Mouse (Mus musculus): ENCODE measurements at regions not wholly inside any gene's neighbourhood (a gene's known extent, or its start where the extent isn't known, plus 50 kb on each side); places are given as distances from the start of the nearest gene placed in this dataset.

GRCm38 (mm10) chr9:30021981-30022380 lies 59.0 kb upstream of the Ntm start:
- no peak for DNase-seq (ENCODE audit: extremely low read depth, insufficient read length, low spot score)

DNA sequence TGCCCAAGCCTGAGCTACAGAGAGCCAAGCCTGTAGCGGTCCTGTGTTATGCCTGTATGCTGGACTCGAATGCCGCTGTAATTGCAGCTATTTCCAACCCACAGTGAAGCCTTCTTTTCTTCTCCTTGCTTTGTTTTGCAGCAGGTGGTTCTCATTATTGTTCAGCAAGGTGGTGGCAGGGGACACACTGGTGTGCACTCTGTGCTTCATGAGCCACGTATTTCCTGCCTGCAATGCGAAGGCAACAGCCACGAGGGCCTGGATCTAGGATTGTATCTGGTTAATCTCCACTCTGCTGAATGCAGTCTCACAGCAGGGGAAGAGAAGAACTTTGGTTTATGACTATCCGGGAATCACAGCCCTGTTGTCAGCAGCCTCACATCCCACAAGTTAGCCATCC lies 62.3 kb upstream of the Ntm start:
- DNase-seq (ENCODE audit: extremely low read depth, insufficient read length, low spot score), result no peak

DNA sequence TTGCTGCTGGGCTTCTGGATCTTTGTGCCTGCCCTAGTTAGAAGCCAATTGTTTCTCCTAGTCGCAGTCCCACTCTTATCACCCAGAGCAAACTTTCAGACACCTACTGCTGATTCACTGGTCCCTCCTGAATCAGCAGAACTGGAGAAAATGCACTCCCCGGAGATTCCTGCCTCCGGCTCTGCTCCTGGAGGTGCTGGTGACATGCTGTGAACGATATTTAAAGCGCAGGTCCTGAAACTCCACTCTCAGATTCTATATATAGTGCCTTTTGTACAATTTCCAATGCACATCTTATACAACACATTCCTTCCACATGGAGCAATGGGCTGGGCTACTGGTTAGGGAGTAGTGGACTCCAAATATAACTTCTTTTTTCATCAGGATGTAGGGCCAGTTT lies 64.0 kb upstream of the Ntm start:
- no peak for DNase-seq (ENCODE audit: extremely low read depth, insufficient read length, low spot score)

DNA sequence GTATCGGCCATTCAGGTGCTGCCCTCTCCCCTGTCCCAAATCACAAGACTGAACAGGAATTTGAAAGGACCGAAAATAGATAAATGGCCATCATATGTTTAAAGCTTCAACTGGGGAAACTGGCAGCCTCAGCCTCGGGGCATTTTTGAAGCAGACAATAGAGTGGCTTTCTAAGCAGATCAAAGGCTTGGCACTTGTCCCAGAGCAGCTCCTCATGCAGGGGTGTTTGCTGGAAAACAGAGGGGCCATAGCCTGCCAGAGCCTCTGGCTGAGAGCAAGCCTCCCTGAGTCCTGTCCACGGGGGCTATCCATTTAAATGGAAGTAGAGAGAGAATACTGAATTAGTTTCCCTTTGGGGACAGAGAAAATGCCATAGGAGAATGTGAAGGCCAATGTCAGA lies 77.5 kb upstream of the Ntm start:
- DNase-seq (ENCODE audit: extremely low read depth, insufficient read length, low spot score), result no peak

DNA sequence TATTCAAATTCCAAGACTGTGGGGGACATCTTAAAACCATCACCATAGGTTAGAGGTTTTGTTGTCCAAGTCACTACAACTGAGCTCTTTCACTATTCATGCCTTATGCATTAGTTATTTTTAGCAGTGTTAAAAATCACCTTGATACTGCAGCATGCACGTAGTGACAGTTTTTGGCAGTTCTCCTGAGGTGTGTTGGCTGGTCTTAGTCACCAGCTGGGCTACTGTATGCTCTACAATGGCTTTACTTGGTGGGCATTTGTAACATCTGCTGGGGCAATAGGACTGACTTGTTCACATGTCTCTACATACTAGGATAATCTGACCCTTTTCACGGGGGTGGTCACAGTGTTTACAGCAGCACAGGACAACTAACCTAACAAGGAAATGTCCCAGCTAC lies 101.6 kb upstream of the Ntm start:
- no peak for DNase-seq (ENCODE audit: extremely low read depth, insufficient read length, low spot score)

DNA sequence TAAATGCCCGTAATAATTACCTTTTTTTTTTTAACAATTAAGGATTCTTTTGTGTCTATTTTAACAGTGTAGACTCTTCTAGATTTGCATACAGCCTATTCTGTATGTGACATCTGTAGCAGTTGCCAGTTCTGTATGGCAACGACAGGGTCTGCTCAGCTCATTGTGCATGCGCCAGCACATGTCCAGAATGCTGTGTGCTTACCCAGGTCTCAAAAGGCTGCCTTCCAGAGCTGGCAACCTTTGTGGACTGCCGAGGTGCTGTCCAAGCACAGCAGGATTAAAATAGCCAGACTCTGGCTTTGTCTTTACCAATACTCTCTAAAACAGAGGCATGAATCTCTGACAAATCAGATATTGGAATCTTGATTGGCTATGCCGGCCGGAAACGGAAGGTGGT lies 105.0 kb upstream of the Ntm start:
- no peak for DNase-seq (ENCODE audit: extremely low read depth, insufficient read length, low spot score)

DNA sequence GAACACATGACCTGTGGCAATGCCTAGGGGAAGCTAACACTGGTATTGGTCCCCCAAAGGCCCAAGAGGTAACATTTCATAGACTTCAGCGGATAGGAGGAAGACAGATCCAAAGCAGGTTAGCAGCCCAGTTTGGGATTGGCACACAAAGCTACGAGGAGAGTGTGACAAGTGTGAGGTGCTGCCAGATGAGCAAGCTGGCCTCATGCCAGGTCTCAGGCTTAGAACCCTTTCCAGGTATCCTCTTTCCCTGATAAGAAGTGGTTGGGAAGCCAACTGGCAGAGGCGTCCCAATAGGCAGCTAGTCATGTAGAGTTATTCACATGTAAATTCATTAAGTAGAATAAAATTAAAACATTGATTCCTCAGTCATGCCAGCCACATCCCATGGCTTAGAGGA lies 112.3 kb upstream of the Ntm start:
- no peak for DNase-seq (ENCODE audit: extremely low read depth, insufficient read length, low spot score)

- no peak for DNase-seq (ENCODE audit: extremely low read depth, insufficient read length, low spot score)
Observed at GRCm38 (mm10) chr9:30076006-30076405, 113.1 kb upstream of the Ntm start.

DNA sequence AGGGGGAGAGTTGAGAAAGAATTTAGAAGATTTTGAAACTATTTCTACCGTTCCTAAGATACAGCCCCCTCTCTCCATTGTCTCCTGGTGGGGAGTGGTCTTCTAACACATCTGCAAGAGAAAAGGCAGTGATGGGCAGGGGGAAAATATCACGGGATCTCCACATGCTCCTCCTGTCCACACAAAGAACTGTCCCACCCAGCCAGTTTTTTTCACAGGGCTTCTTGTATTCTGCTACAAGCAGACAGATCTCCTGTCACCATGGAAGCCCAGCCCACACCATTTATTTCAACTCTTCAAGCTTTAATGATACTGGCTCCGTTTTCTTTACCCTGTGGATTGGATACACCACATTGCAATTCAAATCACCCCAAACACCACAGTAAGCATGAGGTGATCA lies 113.5 kb upstream of the Ntm start:
- no peak for DNase-seq (ENCODE audit: extremely low read depth, insufficient read length, low spot score)

GRCm38 (mm10) chr9:30101942-30102341 lies 139.0 kb upstream of the Ntm start:
- no peak for DNase-seq (ENCODE audit: extremely low read depth, insufficient read length, low spot score)

DNA sequence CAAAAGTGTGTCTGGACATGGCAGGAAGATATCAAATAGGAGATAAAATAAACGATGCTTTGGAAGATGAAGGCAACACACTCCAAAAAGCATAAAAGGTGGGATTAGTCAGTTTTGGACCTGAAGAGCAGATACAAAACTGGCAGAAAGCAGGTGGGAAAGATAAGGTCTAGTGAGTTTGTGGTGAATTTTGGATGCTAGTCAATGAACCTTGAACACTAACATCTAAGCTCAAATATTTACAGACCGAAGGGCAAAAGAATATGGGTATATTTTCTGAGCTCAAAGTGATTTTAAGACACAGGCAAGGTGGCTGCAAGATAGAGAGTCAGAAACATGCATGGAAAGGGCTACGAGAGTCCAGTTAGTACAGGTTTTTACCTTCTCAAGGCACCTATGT lies 159.4 kb upstream of the Ntm start:
- no peak for DNase-seq (ENCODE audit: extremely low read depth, insufficient read length, low spot score)

- no peak for DNase-seq (ENCODE audit: extremely low read depth, insufficient read length, low spot score)
Observed at GRCm38 (mm10) chr9:30129151-30129550, 166.2 kb upstream of the Ntm start.

GRCm38 (mm10) chr9:30131626-30132025 lies 168.7 kb upstream of the Ntm start:
- no peak for DNase-seq (ENCODE audit: extremely low read depth, insufficient read length, low spot score)

- DNase-seq (ENCODE audit: extremely low read depth, insufficient read length, low spot score), result no peak
Observed at GRCm38 (mm10) chr9:30134303-30134702, 171.4 kb upstream of the Ntm start.

- DNase-seq (ENCODE audit: extremely low read depth, insufficient read length, low spot score), result peak; percentile 12
Observed at GRCm38 (mm10) chr9:30137611-30138287, 174.8 kb upstream of the Ntm start.

GRCm38 (mm10) chr9:30140188-30140587 lies 177.2 kb upstream of the Ntm start:
- DNase-seq (ENCODE audit: extremely low read depth, insufficient read length, low spot score), result no peak

GRCm38 (mm10) chr9:30141186-30141585 lies 178.2 kb upstream of the Ntm start:
- no peak for DNase-seq (ENCODE audit: extremely low read depth, insufficient read length, low spot score)

- DNase-seq (ENCODE audit: extremely low read depth, insufficient read length, low spot score), result no peak
Observed at GRCm38 (mm10) chr9:30142806-30143458, 180.0 kb upstream of the Ntm start.

DNA sequence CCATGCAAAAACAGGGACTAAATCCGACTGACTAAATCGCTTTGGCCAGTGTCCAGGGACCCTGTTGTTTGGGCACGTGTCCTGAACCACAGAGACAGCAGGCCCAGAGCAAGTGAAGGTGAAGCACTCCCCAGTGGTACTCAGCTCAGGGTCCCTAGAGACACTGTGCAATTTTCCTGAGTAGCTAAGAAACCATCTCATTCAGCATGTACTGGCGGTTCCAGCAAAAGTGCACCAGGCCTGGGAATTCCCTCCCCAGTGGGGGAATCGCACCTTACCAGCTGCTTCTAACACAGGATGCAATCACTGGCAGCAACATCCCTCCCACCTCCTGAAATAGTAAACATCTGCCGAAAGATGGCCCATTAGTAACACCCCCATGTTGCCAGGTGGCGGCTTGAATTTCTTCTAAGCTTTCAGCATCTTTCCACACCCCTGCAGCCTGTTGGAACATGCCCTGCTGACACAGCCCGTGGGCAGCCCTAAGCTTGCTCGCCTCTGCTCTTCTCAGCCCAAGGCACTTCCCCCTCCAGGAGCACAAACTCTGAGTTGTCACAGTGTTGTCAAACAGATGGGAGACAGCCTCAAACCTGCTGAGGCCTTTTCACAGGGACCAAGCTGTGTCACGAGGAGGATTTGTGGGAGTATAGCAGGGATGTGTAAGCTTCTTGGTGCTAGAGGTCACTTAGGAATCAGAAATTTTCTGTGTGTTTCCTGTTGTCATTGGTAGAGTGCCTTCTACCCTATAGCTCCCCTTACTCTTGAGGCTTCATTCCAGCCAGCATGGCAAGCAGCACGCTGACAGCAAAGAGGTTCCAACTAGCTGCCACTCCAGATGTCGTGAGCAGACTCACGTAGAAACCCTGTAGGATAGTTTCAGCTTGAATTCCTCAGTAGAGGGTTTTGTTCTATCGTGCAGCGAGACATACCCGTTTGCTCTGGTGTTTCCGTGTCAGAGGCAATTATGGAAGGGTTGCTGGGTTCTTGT lies 186.8 kb upstream of the Ntm start:
- no peak for DNase-seq (ENCODE audit: extremely low read depth, insufficient read length, low spot score)

DNA sequence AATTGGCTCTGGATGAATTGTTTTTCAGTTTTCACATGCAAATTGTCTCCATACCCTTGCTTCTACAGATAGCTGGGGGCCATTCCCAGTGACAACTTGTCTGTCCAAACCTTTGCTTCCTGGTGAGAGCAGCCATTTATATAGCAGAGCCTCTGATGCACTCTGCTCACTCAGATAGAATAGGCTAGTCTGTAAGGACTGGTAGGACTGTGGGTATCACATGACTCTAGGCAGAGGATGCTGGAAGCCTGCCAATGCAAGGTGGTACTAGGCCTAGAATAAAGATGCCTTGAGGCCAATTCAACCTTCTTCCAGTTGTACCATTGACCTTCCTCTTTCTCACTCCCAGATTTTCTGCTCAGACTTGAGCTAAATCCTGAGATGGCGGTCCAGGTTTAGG lies 188.2 kb upstream of the Ntm start:
- DNase-seq (ENCODE audit: extremely low read depth, insufficient read length, low spot score), result no peak

GRCm38 (mm10) chr9:30166235-30166752 lies 203.4 kb upstream of the Ntm start:
- DNase-seq (ENCODE audit: extremely low read depth, insufficient read length, low spot score), result no peak

Data from 3134 (cell line).